10 mouse cellular contexts compared by ENCODE assay signal in genomic region chr9:106126786-106127251, GRCm38 (mm10). TPM values are rescaled to one million over a fixed set of nuclear protein-coding genes. Genes with fewer than 3 reads are reported as not detected.
DNase-seq lines count a peak whose midpoint lies in the region; ATAC-seq lines count a peak whose summit lies in the region.
"Had no signal": no experiment of that assay in that cellular context is flagged by ENCODE, and none has a peak within 500 bp of the region (broad histone marks: within the 10 kb centered on the region; RNA-seq: fewer than 3 reads in every experiment).

No protein-coding gene starts in this region.

- no peaks in the 10 kb centered on the region for H3K9me3 ChIP-seq in forebrain, embryonic 13.5 days (replicated peaks)
- H3K9me3 ChIP-seq in midbrain, embryonic 13.5 days, result no peaks in the 10 kb centered on the region
- H3K9me3 ChIP-seq: heart, embryonic 15.5 days had no signal

- DNase-seq in MN1 (ENCODE audit: low spot score), result peak; percentile 28
- peak; percentile 39 for DNase-seq in brain, adult 2 months (ENCODE audit: low read depth, low spot score)
- DNase-seq in kidney, adult 9 months, result no peak
- no peak for DNase-seq in gastrocnemius, adult 8-10 months (ENCODE audit: low spot score in 2 of 2)
- no peak for DNase-seq in urinary bladder, adult 18-20 months (ENCODE audit: low spot score in 2 of 2)
- DNase-seq: liver had no signal

- no peak overlapping the region for H3K4me3 ChIP-seq in forebrain, embryonic 13.5 days
- no peak overlapping the region for H3K4me3 ChIP-seq in midbrain, embryonic 13.5 days (replicated peaks)
- H3K4me3 ChIP-seq: heart, embryonic 15.5 days had no signal

- H3K27me3 ChIP-seq in forebrain, embryonic 13.5 days, result no peaks in the 10 kb centered on the region
- no peaks in the 10 kb centered on the region for H3K27me3 ChIP-seq in midbrain, embryonic 13.5 days
- H3K27me3 ChIP-seq: heart, embryonic 15.5 days had no signal

- peak; percentile 95 for ATAC-seq in forebrain, embryonic 13.5 days
- peak; percentile 98 for ATAC-seq in midbrain, embryonic 13.5 days

- peak overlapping the region; percentile 30; the same call in 1 of the 2 replicates for H3K9ac ChIP-seq in forebrain, embryonic 13.5 days
- no peak overlapping the region; the same call in 1 of the 2 replicates for H3K9ac ChIP-seq in midbrain, embryonic 13.5 days (replicated peaks)
- H3K9ac ChIP-seq: heart, embryonic 15.5 days had no signal

- peaks cover 32% of the 10 kb centered on the region for H3K4me1 ChIP-seq in forebrain, embryonic 13.5 days
- peaks cover 32% of the 10 kb centered on the region for H3K4me1 ChIP-seq in midbrain, embryonic 13.5 days (replicated peaks)
- H3K4me1 ChIP-seq: heart, embryonic 15.5 days had no signal

- peak overlapping the region; percentile 42 for H3K4me2 ChIP-seq in forebrain, embryonic 13.5 days
- 0 out of 2 replicates have a peak overlapping the region, but pooled peaks have one; percentile 1 for H3K4me2 ChIP-seq in midbrain, embryonic 13.5 days (replicated peaks)
- H3K4me2 ChIP-seq: heart, embryonic 15.5 days had no signal

- peak overlapping the region; percentile 97 for H3K27ac ChIP-seq in forebrain, embryonic 13.5 days
- H3K27ac ChIP-seq in midbrain, embryonic 13.5 days, result peak overlapping the region; percentile 92
- H3K27ac ChIP-seq: heart, embryonic 15.5 days had no signal

- H3K36me3 ChIP-seq in forebrain, embryonic 13.5 days (ENCODE audit: poor library complexity, severe bottlenecking), result no peaks in the 10 kb centered on the region
- no peaks in the 10 kb centered on the region for H3K36me3 ChIP-seq in midbrain, embryonic 13.5 days
- H3K36me3 ChIP-seq: heart, embryonic 15.5 days had no signal

- WGBS in forebrain, embryonic 13.5 days, result 0% methylated on average over 2 of the region's 2 CpGs
- WGBS in midbrain, embryonic 13.5 days, result 3% methylated on average over 2 of the region's 2 CpGs

RNA-seq across cellular contexts. Expression of gene Col6a4, which starts 30.2 kb away (rescaled TPM):
- polyA plus RNA-seq in forebrain, embryonic 13.5 days (2015; fragmentation: Nextera tagmentation; extraction: Ambion mirVana), result 0.49 and 0.50 TPM in 2 replicates
- 0.28 and 0.36 TPM in 2 replicates for polyA plus RNA-seq in midbrain, embryonic 13.5 days (2015; fragmentation: Nextera tagmentation; extraction: Ambion mirVana)
- total RNA-seq in gastrocnemius, adult 8-10 months (2022), result not detected
- total RNA-seq: MEL had no signal

RNA-seq across cellular contexts. Expression of gene Glyctk, which starts 31.1 kb away (rescaled TPM):
- 6.4 and 7.9 TPM in 2 replicates for polyA plus RNA-seq in forebrain, embryonic 13.5 days (2015; fragmentation: Nextera tagmentation; extraction: Ambion mirVana)
- 10.1 TPM in 2 replicates for polyA plus RNA-seq in midbrain, embryonic 13.5 days (2015; fragmentation: Nextera tagmentation; extraction: Ambion mirVana)
- total RNA-seq in gastrocnemius, adult 8-10 months (2022), result 1 to 10 TPM in 1 of 4 experiments, under 1 TPM in 3; 0.61 to 1.5 (median 0.82) TPM

RNA-seq across cellular contexts. Expression of gene Wdr82, which starts 43.9 kb away (rescaled TPM):
- polyA plus RNA-seq in forebrain, embryonic 13.5 days (2015; fragmentation: Nextera tagmentation; extraction: Ambion mirVana), result 33.8 and 40.1 TPM in 2 replicates
- 36.0 and 42.5 TPM in 2 replicates for polyA plus RNA-seq in midbrain, embryonic 13.5 days (2015; fragmentation: Nextera tagmentation; extraction: Ambion mirVana)
- total RNA-seq in gastrocnemius, adult 8-10 months (2022), result 10 to 100 TPM; 15.4 to 25.2 (median 18.1) TPM

Comparison
In these comparisons a context has a peak if more than half of its experiments do, and no peak if none do; other contexts are left out.
1. DNase-seq: peak in MN1 (single experiment) and brain, adult 2 months (single experiment); none in kidney, adult 9 months (single experiment), gastrocnemius, adult 8-10 months (0 of 2) and urinary bladder, adult 18-20 months (0 of 2).